8 mouse cellular contexts compared by ENCODE assay signal in the genomic region with DNA sequence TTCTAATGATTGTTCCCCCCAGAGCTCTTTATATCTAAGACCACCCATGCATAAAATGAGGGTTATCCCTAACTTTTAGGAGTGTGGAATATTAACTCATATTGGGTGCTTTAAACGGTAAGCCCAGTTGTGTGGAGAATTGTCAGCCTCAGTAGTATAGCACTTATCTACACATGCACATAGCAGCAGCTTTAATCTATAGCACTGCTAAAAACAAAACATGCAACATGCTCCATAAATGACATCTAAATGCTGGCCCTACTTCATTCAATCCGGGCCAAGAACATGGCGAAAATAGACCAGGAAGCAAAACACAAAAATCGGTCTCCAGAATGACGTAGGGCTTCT. TPM values are rescaled to one million over a fixed set of nuclear protein-coding genes. Genes with fewer than 3 reads are reported as not detected.
A peak's percentile ranks its signal among the peaks of the same experiment; 100 is the strongest.
DNase-seq lines count a peak whose midpoint lies in the region; ATAC-seq lines count a peak whose summit lies in the region.

No protein-coding gene starts in this region.

- H3K27ac ChIP-seq in lung, embryonic 15.5 days = peak overlapping the region; percentile 96
- H3K27ac ChIP-seq in limb, embryonic 10.5 days = peak overlapping the region; percentile 93
- H3K27ac ChIP-seq in neural tube, embryonic 14.5 days (ENCODE audit: low read depth, low read length) = peak overlapping the region; percentile 92

- under 1% methylated on average over 5 of the region's 5 CpGs for WGBS in lung, embryonic 15.5 days
- 1% methylated on average over 5 of the region's 5 CpGs for WGBS in limb, embryonic 10.5 days
- 1% methylated on average over 5 of the region's 5 CpGs for WGBS in neural tube, embryonic 14.5 days

- no peaks in the 10 kb centered on the region for H3K27me3 ChIP-seq in lung, embryonic 15.5 days
- H3K27me3 ChIP-seq in limb, embryonic 10.5 days (ENCODE audit: low read depth, poor library complexity, severe bottlenecking) = no peaks in the 10 kb centered on the region
- no peaks in the 10 kb centered on the region for H3K27me3 ChIP-seq in neural tube, embryonic 14.5 days (ENCODE audit: control insufficient read depth, insufficient read depth, low read length)

- H3K4me3 ChIP-seq in lung, embryonic 15.5 days = peak overlapping the region; percentile 70
- peak overlapping the region; percentile 68 for H3K4me3 ChIP-seq in limb, embryonic 10.5 days
- H3K4me3 ChIP-seq in neural tube, embryonic 14.5 days (ENCODE audit: low read depth, low read length) = peak overlapping the region; percentile 86

- no peak for DNase-seq in lung, postnatal 4 days
- no peak for DNase-seq in limb, embryonic 10.5 days (ENCODE audit: low spot score)
- DNase-seq in urinary bladder, postnatal 10 days (ENCODE audit: low spot score) = no peak
- no peak for DNase-seq in adipocyte (ENCODE audit: low spot score)
- no peak for DNase-seq in right cerebral cortex, postnatal 14 days

- H3K4me2 ChIP-seq in lung, embryonic 15.5 days = peak overlapping the region; percentile 61
- peak overlapping the region; percentile 66 for H3K4me2 ChIP-seq in neural tube, embryonic 14.5 days (ENCODE audit: low read depth, low read length)

- no peaks in the 10 kb centered on the region for H3K9me3 ChIP-seq in lung, embryonic 15.5 days
- no peaks in the 10 kb centered on the region for H3K9me3 ChIP-seq in limb, embryonic 10.5 days (replicated peaks)
- no peaks in the 10 kb centered on the region for H3K9me3 ChIP-seq in neural tube, embryonic 14.5 days (ENCODE audit: control insufficient read depth, low read length)

- peaks cover 28% of the 10 kb centered on the region for H3K36me3 ChIP-seq in lung, embryonic 15.5 days
- H3K36me3 ChIP-seq in limb, embryonic 10.5 days = peaks cover 28% of the 10 kb centered on the region
- H3K36me3 ChIP-seq in neural tube, embryonic 14.5 days (ENCODE audit: control insufficient read depth, insufficient read depth, low read length) = peaks cover 21% of the 10 kb centered on the region

- peaks cover 32% of the 10 kb centered on the region for H3K4me1 ChIP-seq in lung, embryonic 15.5 days
- H3K4me1 ChIP-seq in limb, embryonic 10.5 days = peaks cover 14% of the 10 kb centered on the region
- H3K4me1 ChIP-seq in neural tube, embryonic 14.5 days (ENCODE audit: control insufficient read depth, insufficient read depth, low read length) = peaks cover 27% of the 10 kb centered on the region

- no peak for ATAC-seq in lung, embryonic 15.5 days (ENCODE audit: borderline replicate concordance, extremely low read depth, low FRiP score, low TSS enrichment)
- peak; percentile 29 for ATAC-seq in erythroblast, adult 5-6 weeks (replicated peaks; ENCODE audit: low FRiP score, poor library complexity, severe bottlenecking)
- peak; percentile 20 for ATAC-seq in neural tube, embryonic 14.5 days (ENCODE audit: low read depth)

- H3K9ac ChIP-seq in lung, embryonic 15.5 days = peak overlapping the region; percentile 77
- peak overlapping the region; percentile 90 for H3K9ac ChIP-seq in neural tube, embryonic 14.5 days (replicated peaks; ENCODE audit: low read depth, low read length)

RNA-seq across cellular contexts. Expression of a gene that starts 0.6 kb away (rescaled TPM):
- 87.1 and 89.7 TPM in 2 replicates for polyA plus RNA-seq in lung, embryonic 15.5 days (2015; fragmentation: Nextera tagmentation; extraction: Ambion mirVana)
- 150 and 218 TPM in 2 replicates for total RNA-seq in erythroblast, adult 5-6 weeks (2015; ENCODE audit: low replicate concordance)
- total RNA-seq in erythroblast, adult 5-6 weeks (2017; ENCODE audit: low replicate concordance) = 337 and 409 TPM in 2 replicates
- 119 and 128 TPM in 2 replicates for polyA plus RNA-seq in limb, embryonic 10.5 days (2016; fragmentation: Nextera tagmentation; extraction: Ambion mirVana)
- polyA plus RNA-seq in neural tube, embryonic 14.5 days (2014; fragmentation: Nextera tagmentation; extraction: Ambion mirVana) = 145 and 163 TPM in 2 replicates

RNA-seq across cellular contexts. Expression of a gene that starts 13.1 kb away (rescaled TPM):
- polyA plus RNA-seq in lung, embryonic 15.5 days (2015; fragmentation: Nextera tagmentation; extraction: Ambion mirVana) = 85.6 and 86.3 TPM in 2 replicates
- total RNA-seq in erythroblast, adult 5-6 weeks (2015; ENCODE audit: low replicate concordance) = 7.9 and 61.9 TPM in 2 replicates
- 15.3 and 18.3 TPM in 2 replicates for total RNA-seq in erythroblast, adult 5-6 weeks (2017; ENCODE audit: low replicate concordance)
- polyA plus RNA-seq in limb, embryonic 10.5 days (2016; fragmentation: Nextera tagmentation; extraction: Ambion mirVana) = 121 and 145 TPM in 2 replicates
- 88.5 and 91.5 TPM in 2 replicates for polyA plus RNA-seq in neural tube, embryonic 14.5 days (2014; fragmentation: Nextera tagmentation; extraction: Ambion mirVana)

RNA-seq across cellular contexts. Expression of a gene that starts 18.0 kb away (rescaled TPM):
- 2.0 and 2.1 TPM in 2 replicates for polyA plus RNA-seq in lung, embryonic 15.5 days (2015; fragmentation: Nextera tagmentation; extraction: Ambion mirVana)
- not detected in 2 replicates for total RNA-seq in erythroblast, adult 5-6 weeks (2015; ENCODE audit: low replicate concordance)
- not detected in 2 replicates for total RNA-seq in erythroblast, adult 5-6 weeks (2017; ENCODE audit: low replicate concordance)
- 2.8 and 3.1 TPM in 2 replicates for polyA plus RNA-seq in limb, embryonic 10.5 days (2016; fragmentation: Nextera tagmentation; extraction: Ambion mirVana)
- 1.8 and 2.6 TPM in 2 replicates for polyA plus RNA-seq in neural tube, embryonic 14.5 days (2014; fragmentation: Nextera tagmentation; extraction: Ambion mirVana)

RNA-seq across cellular contexts. Expression of a gene that starts 18.7 kb away (rescaled TPM):
- 142 and 153 TPM in 2 replicates for polyA plus RNA-seq in lung, embryonic 15.5 days (2015; fragmentation: Nextera tagmentation; extraction: Ambion mirVana)
- 105 and 119 TPM in 2 replicates for total RNA-seq in erythroblast, adult 5-6 weeks (2015; ENCODE audit: low replicate concordance)
- 161 and 226 TPM in 2 replicates for total RNA-seq in erythroblast, adult 5-6 weeks (2017; ENCODE audit: low replicate concordance)
- 99.3 and 134 TPM in 2 replicates for polyA plus RNA-seq in limb, embryonic 10.5 days (2016; fragmentation: Nextera tagmentation; extraction: Ambion mirVana)
- polyA plus RNA-seq in neural tube, embryonic 14.5 days (2014; fragmentation: Nextera tagmentation; extraction: Ambion mirVana) = 115 and 120 TPM in 2 replicates

RNA-seq across cellular contexts. Expression of a gene that starts 34.3 kb away (rescaled TPM):
- polyA plus RNA-seq in lung, embryonic 15.5 days (2015; fragmentation: Nextera tagmentation; extraction: Ambion mirVana) = 184 and 198 TPM in 2 replicates
- total RNA-seq in erythroblast, adult 5-6 weeks (2015; ENCODE audit: low replicate concordance) = 135 and 146 TPM in 2 replicates
- total RNA-seq in erythroblast, adult 5-6 weeks (2017; ENCODE audit: low replicate concordance) = 35.0 and 81.7 TPM in 2 replicates
- 257 and 273 TPM in 2 replicates for polyA plus RNA-seq in limb, embryonic 10.5 days (2016; fragmentation: Nextera tagmentation; extraction: Ambion mirVana)
- polyA plus RNA-seq in neural tube, embryonic 14.5 days (2014; fragmentation: Nextera tagmentation; extraction: Ambion mirVana) = 120 and 140 TPM in 2 replicates
